Mouse (Mus musculus): Measurements from ENCODE around the gene Dcaf11. TPM values are rescaled to one million over a fixed set of nuclear protein-coding genes. Genes with fewer than 3 reads are reported as not detected.

Dcaf11 gene
- polyA plus RNA-seq, 1 experiment from 2014 or later: 93.4 TPM

GRCm38 (mm10) chr14:55536116-55536745 lies 23.6 kb upstream of the Dcaf11 start:
- H3K9ac ChIP-seq (replicated peaks; ENCODE audit: low read depth): no peak overlapping the region
- H3K4me3 ChIP-seq (ENCODE audit: low read depth, low read length): no peak overlapping the region
- H3K4me2 ChIP-seq (replicated peaks; ENCODE audit: low read depth, low read length): no peak overlapping the region
- H3K9me3 ChIP-seq (ENCODE audit: low read length): no peaks in the 10 kb centered on the region
- ATAC-seq: no peak
- H3K27ac ChIP-seq (ENCODE audit: low read length): no peak overlapping the region
- TF ChIP-seq CTCF (IDR thresholded peaks at IDR 0.05) (peak; percentile 87), EP300 (IDR thresholded peaks at IDR 0.05) (no peak)
- 0 out of 2 replicates have a peak, but pooled peaks cover 4% of the 10 kb centered on the region for H3K4me1 ChIP-seq (ENCODE audit: insufficient read depth, low read depth, low read length)
- H3K27me3 ChIP-seq (replicated peaks; ENCODE audit: insufficient read depth, low read length): no peaks in the 10 kb centered on the region
- 40% methylated on average over 6 of the region's 6 CpGs for WGBS
- H3K36me3 ChIP-seq (ENCODE audit: insufficient read depth, low read length): no peaks in the 10 kb centered on the region
- DNase-seq (ENCODE audit: low spot score): peak; percentile 28

GRCm38 (mm10) chr14:55540067-55540786 lies 19.6 kb upstream of the Dcaf11 start, which contains the start of gene Pck2:
Gene Pck2, plus strand, starts transcription at chr14:55540266.
- Histone ChIP-seq H3K9me3 (ENCODE audit: low read length) (no peaks in the 10 kb centered on the region), H3K4me3 (ENCODE audit: low read depth, low read length) (peak within 1 kb of the TSS; percentile 65), H3K4me1 (ENCODE audit: insufficient read depth, low read depth, low read length) (peaks cover 8% of the 10 kb centered on the region; the same call in 1 of the 2 replicates), H3K9ac (replicated peaks; ENCODE audit: low read depth) (peak within 1 kb of the TSS; percentile 71), H3K27ac (ENCODE audit: low read length) (peak within 1 kb of the TSS; percentile 93), H3K27me3 (replicated peaks; ENCODE audit: insufficient read depth, low read length) (no peaks in the 10 kb centered on the region), H3K4me2 (replicated peaks; ENCODE audit: low read depth, low read length) (peak within 1 kb of the TSS; percentile 79), H3K36me3 (ENCODE audit: insufficient read depth, low read length) (0 out of 2 replicates have a peak, but pooled peaks cover 8% of the 10 kb centered on the region)
- DNase-seq (ENCODE audit: low spot score) (peak; percentile 97), ATAC-seq (peak; percentile 98)
- no peak for TF ChIP-seq EP300 (IDR thresholded peaks at IDR 0.05)
- TF ChIP-seq CTCF (IDR thresholded peaks at IDR 0.05): no peak
- under 1% methylated on average over 29 of the region's 32 CpGs for WGBS

- 3% methylated on average over 9 of the region's 10 CpGs for WGBS
- Histone ChIP-seq H3K9ac (replicated peaks; ENCODE audit: low read depth) (peak overlapping the region; percentile 71), H3K4me2 (replicated peaks; ENCODE audit: low read depth, low read length) (peak overlapping the region; percentile 79), H3K27ac (ENCODE audit: low read length) (peak overlapping the region; percentile 93), H3K36me3 (ENCODE audit: insufficient read depth, low read length) (peaks cover 8% of the 10 kb centered on the region; the same call in 1 of the 2 replicates), H3K4me3 (ENCODE audit: low read depth, low read length) (peak overlapping the region; percentile 65), H3K4me1 (ENCODE audit: insufficient read depth, low read depth, low read length) (peaks cover 8% of the 10 kb centered on the region; the same call in 1 of the 2 replicates), H3K9me3 (ENCODE audit: low read length) (no peaks in the 10 kb centered on the region), H3K27me3 (replicated peaks; ENCODE audit: insufficient read depth, low read length) (no peaks in the 10 kb centered on the region)
- TF ChIP-seq CTCF (IDR thresholded peaks at IDR 0.05): no peak
- TF ChIP-seq EP300 (IDR thresholded peaks at IDR 0.05): no peak
- ATAC-seq (peak; percentile 57), DNase-seq (ENCODE audit: low spot score) (peak; percentile 82)
Observed at GRCm38 (mm10) chr14:55540787-55541321, 19.0 kb upstream of the Dcaf11 start.

GRCm38 (mm10) chr14:55542268-55542667 lies 17.5 kb upstream of the Dcaf11 start:
- Histone ChIP-seq H3K9me3 (ENCODE audit: low read length) (no peaks in the 10 kb centered on the region), H3K36me3 (ENCODE audit: insufficient read depth, low read length) (peaks cover 13% of the 10 kb centered on the region; the same call in 1 of the 2 replicates), H3K4me3 (ENCODE audit: low read depth, low read length) (no peak overlapping the region), H3K9ac (replicated peaks; ENCODE audit: low read depth) (no peak overlapping the region), H3K27ac (ENCODE audit: low read length) (no peak overlapping the region), H3K27me3 (replicated peaks; ENCODE audit: insufficient read depth, low read length) (no peaks in the 10 kb centered on the region), H3K4me1 (ENCODE audit: insufficient read depth, low read depth, low read length) (peaks cover 8% of the 10 kb centered on the region; the same call in 1 of the 2 replicates), H3K4me2 (replicated peaks; ENCODE audit: low read depth, low read length) (no peak overlapping the region)
- ATAC-seq: no peak
- DNase-seq (ENCODE audit: low spot score): no peak
- 96% methylated on average over 12 of the region's 12 CpGs for WGBS
- no peak for TF ChIP-seq EP300 (IDR thresholded peaks at IDR 0.05)
- TF ChIP-seq CTCF (IDR thresholded peaks at IDR 0.05): 0 out of 2 replicates have a peak, but pooled peaks have one; percentile 4

GRCm38 (mm10) chr14:55544334-55544733 lies 15.5 kb upstream of the Dcaf11 start:
- no peak for TF ChIP-seq EP300 (IDR thresholded peaks at IDR 0.05)
- TF ChIP-seq CTCF (IDR thresholded peaks at IDR 0.05): no peak
- Histone ChIP-seq H3K4me2 (replicated peaks; ENCODE audit: low read depth, low read length) (no peak overlapping the region), H3K4me1 (ENCODE audit: insufficient read depth, low read depth, low read length) (peaks cover 8% of the 10 kb centered on the region; the same call in 1 of the 2 replicates), H3K9ac (replicated peaks; ENCODE audit: low read depth) (no peak overlapping the region), H3K27me3 (replicated peaks; ENCODE audit: insufficient read depth, low read length) (no peaks in the 10 kb centered on the region), H3K27ac (ENCODE audit: low read length) (no peak overlapping the region), H3K4me3 (ENCODE audit: low read depth, low read length) (no peak overlapping the region), H3K9me3 (ENCODE audit: low read length) (no peaks in the 10 kb centered on the region), H3K36me3 (ENCODE audit: insufficient read depth, low read length) (peaks cover 30% of the 10 kb centered on the region; the same call in 1 of the 2 replicates)
- ATAC-seq (no peak), DNase-seq (ENCODE audit: low spot score) (no peak)
- 70% methylated on average over 9 of the region's 9 CpGs for WGBS

GRCm38 (mm10) chr14:55550191-55550590 lies 9.6 kb upstream of the Dcaf11 start:
- WGBS: 84% methylated on average over 6 of the region's 6 CpGs
- TF ChIP-seq EP300 (IDR thresholded peaks at IDR 0.05) (no peak), CTCF (IDR thresholded peaks at IDR 0.05) (no peak)
- peaks cover 27% of the 10 kb centered on the region; the same call in 1 of the 2 replicates for H3K36me3 ChIP-seq (ENCODE audit: insufficient read depth, low read length)

More at GRCm38 (mm10) chr14:55550191-55550590, 9.6 kb upstream of the Dcaf11 start:
- Histone ChIP-seq H3K4me3 (ENCODE audit: low read depth, low read length) (no peak overlapping the region), H3K27ac (ENCODE audit: low read length) (no peak overlapping the region), H3K9me3 (ENCODE audit: low read length) (no peaks in the 10 kb centered on the region), H3K9ac (replicated peaks; ENCODE audit: low read depth) (no peak overlapping the region), H3K4me1 (ENCODE audit: insufficient read depth, low read depth, low read length) (no peaks in the 10 kb centered on the region), H3K4me2 (replicated peaks; ENCODE audit: low read depth, low read length) (no peak overlapping the region), H3K27me3 (replicated peaks; ENCODE audit: insufficient read depth, low read length) (no peaks in the 10 kb centered on the region)
- no peak for DNase-seq (ENCODE audit: low spot score)
- ATAC-seq: no peak
